Mouse (Mus musculus) CH12.LX (cell line): ENCODE results near the gene Hist1h1t. TPM values are rescaled to one million over a fixed set of nuclear protein-coding genes. Genes with fewer than 3 reads are reported as not detected.

Experiments
- DNase-seq: peaks from one replicate; pipeline ENCODE4 v3.0.0-alpha.2; 2013; ENCODE audit errors: extremely low read depth
- H3K27ac ChIP-seq: 2 replicates; pipeline ENCODE4 v1.5.1; 2012; ENCODE audit warnings: low read depth, mild to moderate bottlenecking, control low read depth, moderate library complexity; ENCODE audit not compliant: insufficient read depth
- H3K27me3 ChIP-seq: replicated peaks from 2 replicates; pipeline ENCODE3; 2012; ENCODE audit warnings: inconsistent platforms
- H3K36me3 ChIP-seq, 2 experiments: replicated peaks in 1 of 2; 2 replicates each; pipeline versions ENCODE3 to v1.6.1; 2012; ENCODE audit warnings: inconsistent platforms in 1 of 2, low read length in 1 of 2, mild to moderate bottlenecking in 1 of 2, mixed read lengths in 1 of 2, moderate library complexity in 1 of 2; ENCODE audit not compliant: control insufficient read depth in 1 of 2, insufficient read depth in 1 of 2
- H3K4me1 ChIP-seq, 2 experiments: 2 replicates each; pipeline ENCODE4 v1.6.1; 2012; ENCODE audit warnings: inconsistent platforms in 1 of 2, moderate library complexity in 1 of 2; ENCODE audit not compliant: insufficient read depth in 2 of 2, control insufficient read depth in 1 of 2
- H3K4me2 ChIP-seq: 2 replicates; pipeline ENCODE4 v1.6.1; 2012; ENCODE audit warnings: low read depth, mild to moderate bottlenecking, control low read depth; ENCODE audit not compliant: poor library complexity, insufficient read depth, severe bottlenecking
- H3K4me3 ChIP-seq, 3 experiments: fragments of 150-350 bp in 1 of 3; sonication (generic) in 1 of 3; replicated peaks in 1 of 3; 2 replicates each; pipeline versions ENCODE3 to v1.5.1; 2011 to 2012; ENCODE audit warnings: low read depth in 2 of 3, low read length in 2 of 3, mild to moderate bottlenecking in 2 of 3, moderate library complexity in 2 of 3, control low read depth in 1 of 3, improper control_type of control experiment in 1 of 3, inconsistent platforms in 1 of 3, mixed read lengths in 1 of 3; ENCODE audit not compliant: poor library complexity in 1 of 3
- H3K79me2 ChIP-seq: replicated peaks from 2 replicates; pipeline ENCODE4 v1.6.1; 2012; ENCODE audit warnings: mild to moderate bottlenecking, moderate library complexity; ENCODE audit not compliant: control insufficient read depth, poor library complexity, insufficient read depth, severe bottlenecking; ENCODE audit errors: extremely low read depth
- H3K9ac ChIP-seq: 2 replicates; pipeline ENCODE4 v1.6.1; 2012; ENCODE audit warnings: low read depth, mild to moderate bottlenecking, control low read depth, moderate library complexity; ENCODE audit not compliant: insufficient read depth
- H3K9me3 ChIP-seq: replicated peaks from 2 replicates; pipeline ENCODE3; 2012; ENCODE audit warnings: low read length, inconsistent platforms, mixed read lengths
- BHLHE40 ChIP-seq: IDR thresholded peaks from 2 replicates; pipeline ENCODE4 v1.6.1; 2011; ENCODE audit warnings: mild to moderate bottlenecking, low read depth, low read length, improper control_type of control experiment
- CHD2 ChIP-seq: IDR thresholded peaks from 2 replicates; pipeline ENCODE4 v1.6.1; 2011; ENCODE audit warnings: low read length, improper control_type of control experiment
- CTCF ChIP-seq, 2 experiments: IDR thresholded peaks in 1 of 2; conservative IDR thresholded peaks in 1 of 2; 2 replicates each; pipeline ENCODE4 v1.5.1; 2011 to 2012; ENCODE audit warnings: low read depth in 2 of 2, low read length in 2 of 2, improper control_type of control experiment in 1 of 2, inconsistent platforms in 1 of 2, mild to moderate bottlenecking in 1 of 2, moderate library complexity in 1 of 2
- E2F4 ChIP-seq: IDR thresholded peaks from 2 replicates; pipeline ENCODE4 v1.6.1; 2011; ENCODE audit warnings: low read depth, low read length, improper control_type of control experiment; ENCODE audit not compliant: insufficient replicate concordance
- ELF1 ChIP-seq: IDR thresholded peaks from 2 replicates; pipeline ENCODE4 v1.6.1; 2014; ENCODE audit warnings: low read depth, mild to moderate bottlenecking, inconsistent platforms, low read length, improper control_type of control experiment
- ETS1 ChIP-seq: conservative IDR thresholded peaks from 2 replicates; pipeline ENCODE4 v1.6.1; 2012; ENCODE audit warnings: low read depth, mild to moderate bottlenecking, inconsistent platforms, low read length, improper control_type of control experiment, moderate library complexity
- HCFC1 ChIP-seq: IDR thresholded peaks from 2 replicates; pipeline ENCODE4 v1.6.1; 2012; ENCODE audit warnings: low read depth, mild to moderate bottlenecking, inconsistent platforms, low read length, improper control_type of control experiment
- IRF4 ChIP-seq: IDR thresholded peaks from 2 replicates; pipeline ENCODE4 v1.6.1; 2014; ENCODE audit warnings: low read depth, mild to moderate bottlenecking, inconsistent platforms, low read length, improper control_type of control experiment
- JUN ChIP-seq: IDR thresholded peaks from 2 replicates; pipeline ENCODE4 v1.6.1; 2011; ENCODE audit warnings: low read depth, mild to moderate bottlenecking, low read length, improper control_type of control experiment, moderate library complexity; ENCODE audit not compliant: insufficient read depth
- JUND ChIP-seq: conservative IDR thresholded peaks from 2 replicates; pipeline ENCODE4 v1.6.1; 2011; ENCODE audit warnings: low read depth, low read length, improper control_type of control experiment
- KAT2A ChIP-seq: IDR thresholded peaks from 2 replicates; pipeline ENCODE4 v1.6.1; 2012; ENCODE audit warnings: low read length, improper control_type of control experiment, inconsistent platforms; ENCODE audit not compliant: insufficient replicate concordance
- MAX ChIP-seq: IDR thresholded peaks from 2 replicates; pipeline ENCODE4 v1.6.1; 2011; ENCODE audit warnings: low read length, improper control_type of control experiment
- MAZ ChIP-seq: IDR thresholded peaks from 2 replicates; pipeline ENCODE4 v1.6.1; 2012; ENCODE audit warnings: low read depth, mild to moderate bottlenecking, inconsistent platforms, low read length, improper control_type of control experiment, moderate library complexity
- MEF2A ChIP-seq: IDR thresholded peaks from 2 replicates; pipeline ENCODE4 v1.6.1; 2014; ENCODE audit warnings: low read depth, mild to moderate bottlenecking, inconsistent platforms, low read length, improper control_type of control experiment, borderline replicate concordance
- MXI1 ChIP-seq: IDR thresholded peaks from 2 replicates; pipeline ENCODE4 v1.6.1; 2011; ENCODE audit warnings: mild to moderate bottlenecking, low read depth, low read length, improper control_type of control experiment
- MYC ChIP-seq: IDR thresholded peaks from 2 replicates; pipeline ENCODE4 v1.6.1; 2011; ENCODE audit warnings: low read depth, mild to moderate bottlenecking, improper control_type of control experiment, low read length
- NELFE ChIP-seq: IDR thresholded peaks from 2 replicates; pipeline ENCODE4 v1.6.1; 2011; ENCODE audit warnings: low read depth, low read length, improper control_type of control experiment
- NRF1 ChIP-seq: IDR thresholded peaks from 2 replicates; pipeline ENCODE4 v1.6.1; 2014; ENCODE audit warnings: low read depth, mild to moderate bottlenecking, inconsistent platforms, low read length, improper control_type of control experiment, moderate library complexity
- PAX5 ChIP-seq: IDR thresholded peaks from 2 replicates; pipeline ENCODE4 v1.6.1; 2012; ENCODE audit warnings: low read length, inconsistent platforms, mixed read lengths
- POLR2A ChIP-seq: IDR thresholded peaks from 2 replicates; pipeline ENCODE4 v1.6.1; 2011; ENCODE audit warnings: low read depth, mild to moderate bottlenecking, improper control_type of control experiment, low read length
- POLR2AphosphoS2 ChIP-seq: IDR thresholded peaks from 2 replicates; pipeline ENCODE4 v1.6.1; 2011; ENCODE audit warnings: low read depth, low read length, improper control_type of control experiment
- RAD21 ChIP-seq: IDR thresholded peaks from 2 replicates; pipeline ENCODE4 v1.6.1; 2011; ENCODE audit warnings: low read depth, mild to moderate bottlenecking, low read length, improper control_type of control experiment, moderate library complexity
- SIN3A ChIP-seq: IDR thresholded peaks from 2 replicates; pipeline ENCODE4 v1.6.1; 2012; ENCODE audit warnings: low read length, improper control_type of control experiment, inconsistent platforms
- SMC3 ChIP-seq: IDR thresholded peaks from 2 replicates; pipeline ENCODE4 v1.6.1; 2011; ENCODE audit warnings: low read depth, low read length, improper control_type of control experiment
- TBP ChIP-seq: conservative IDR thresholded peaks from 2 replicates; pipeline ENCODE4 v1.6.1; 2011; ENCODE audit warnings: low read depth, low read length, improper control_type of control experiment
- TCF12 ChIP-seq: IDR thresholded peaks from 2 replicates; pipeline ENCODE4 v1.6.1; 2014; ENCODE audit warnings: low read depth, mild to moderate bottlenecking, inconsistent platforms, low read length, improper control_type of control experiment
- UBTF ChIP-seq: IDR thresholded peaks from 2 replicates; pipeline ENCODE4 v1.6.1; 2012; ENCODE audit warnings: low read depth, mild to moderate bottlenecking, inconsistent platforms, low read length, improper control_type of control experiment, moderate library complexity
- USF1 ChIP-seq: IDR thresholded peaks from 2 replicates; pipeline ENCODE4 v1.6.1; 2014; ENCODE audit warnings: low read depth, mild to moderate bottlenecking, inconsistent platforms, low read length, improper control_type of control experiment
- ZMIZ1 ChIP-seq: IDR thresholded peaks from 2 replicates; pipeline ENCODE4 v1.6.1; 2012; ENCODE audit warnings: low read depth, mild to moderate bottlenecking, inconsistent platforms, low read length, improper control_type of control experiment
- ZNF384 ChIP-seq: IDR thresholded peaks from 2 replicates; pipeline ENCODE4 v1.6.1; 2012; ENCODE audit warnings: low read depth, low read length, improper control_type of control experiment, inconsistent platforms
- dilution Hi-C: fragments of 300-500 bp; cut with MboI; formaldehyde crosslinking; loops from 2 replicates; pipeline ENCODE4 v1.14.3; 2020; ENCODE audit warnings: low sequenced_read_pairs; ENCODE audit not compliant: extremely low pct_unique_long_range_greater_than_20kb, extremely low pct_ligation_motif_present
- in situ Hi-C: fragments of 300-500 bp; cut with MboI; formaldehyde crosslinking; loops from 3 replicates; pipeline ENCODE4 v1.14.3; 2019; ENCODE audit warnings: low sequenced_read_pairs, low pct_ligation_motif_present, low pct_unique_long_range_greater_than_20kb, mixed read lengths
- polyA plus RNA-seq: library from polyadenylated mRNA; unstranded; fragments of >175 nt; gene quantifications from 2 replicates; pipeline ENCODE4 v1.2.1, GENCODE M21; 2012; ENCODE audit warnings: low read depth; ENCODE audit not compliant: insufficient read length
- total RNA-seq, 2 experiments: library from RNA; depleted of rRNA; stranded (reverse); fragments of 300-350 nt in 1 of 2; fragments of >200 nt in 1 of 2; gene quantifications; 2 replicates each; pipeline ENCODE4 v1.2.3; 2012 to 2014

The Hist1h1t gene
- total and polyA plus RNA-seq, 3 experiments, result 0.38 TPM; not detected in 2

DNA sequence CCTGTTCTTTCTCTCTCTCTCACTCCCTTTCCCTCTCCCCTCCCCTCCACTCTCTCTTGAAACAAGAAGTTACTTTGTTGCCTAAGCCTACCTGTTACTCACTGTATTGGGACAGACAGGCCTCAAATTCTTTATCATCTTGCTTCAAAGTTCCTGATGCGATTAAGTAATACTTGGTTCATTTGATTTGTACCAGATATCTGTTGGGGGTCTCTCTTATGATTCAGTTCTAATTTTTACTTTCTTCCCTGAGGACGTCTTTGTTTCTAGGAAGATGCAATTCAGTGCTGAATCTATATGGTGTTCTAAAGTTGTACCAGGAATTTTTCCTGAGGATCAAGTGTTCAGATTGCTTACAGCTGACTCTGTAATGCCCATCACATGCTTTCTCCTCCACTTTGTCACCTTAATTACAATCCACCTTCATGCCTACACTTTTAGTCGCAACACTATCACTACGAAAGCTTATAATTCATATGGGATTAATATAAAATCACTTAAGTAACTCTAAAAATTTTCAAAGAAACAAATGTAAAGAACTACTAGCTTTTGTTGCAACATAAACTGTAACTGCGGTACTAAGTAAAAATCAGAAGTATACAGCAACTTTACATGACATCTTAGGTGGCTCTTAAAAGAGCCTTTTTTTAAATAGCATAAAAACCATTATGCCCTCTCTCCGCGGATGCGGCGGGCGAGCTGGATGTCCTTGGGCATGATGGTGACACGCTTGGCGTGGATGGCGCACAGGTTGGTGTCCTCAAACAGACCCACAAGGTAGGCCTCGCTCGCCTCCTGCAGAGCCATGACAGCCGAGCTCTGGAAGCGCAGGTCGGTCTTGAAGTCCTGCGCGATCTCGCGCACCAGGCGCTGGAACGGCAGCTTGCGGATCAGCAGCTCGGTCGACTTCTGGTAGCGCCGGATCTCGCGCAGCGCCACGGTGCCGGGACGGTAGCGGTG, 49.1 kb downstream of the Hist1h1t start (continued):
- 0 out of 2 replicates have a peak, but pooled peaks have one; percentile 22 for TF ChIP-seq JUN
- no peak for TF ChIP-seq TCF12
- peak; percentile 82; the same call in 1 of the 2 replicates for TF ChIP-seq NELFE
- TF ChIP-seq ZNF384, result no peak
- 0 out of 2 replicates have a peak, but pooled peaks have one; percentile 94 for TF ChIP-seq UBTF
- TF ChIP-seq SMC3, result peak; percentile 8
- TF ChIP-seq USF1, result no peak
- TF ChIP-seq IRF4, result no peak
- TF ChIP-seq RAD21, result no peak
- no peak for TF ChIP-seq ELF1
- peak; percentile 39; the same call in 1 of the 2 replicates for TF ChIP-seq HCFC1

DNA sequence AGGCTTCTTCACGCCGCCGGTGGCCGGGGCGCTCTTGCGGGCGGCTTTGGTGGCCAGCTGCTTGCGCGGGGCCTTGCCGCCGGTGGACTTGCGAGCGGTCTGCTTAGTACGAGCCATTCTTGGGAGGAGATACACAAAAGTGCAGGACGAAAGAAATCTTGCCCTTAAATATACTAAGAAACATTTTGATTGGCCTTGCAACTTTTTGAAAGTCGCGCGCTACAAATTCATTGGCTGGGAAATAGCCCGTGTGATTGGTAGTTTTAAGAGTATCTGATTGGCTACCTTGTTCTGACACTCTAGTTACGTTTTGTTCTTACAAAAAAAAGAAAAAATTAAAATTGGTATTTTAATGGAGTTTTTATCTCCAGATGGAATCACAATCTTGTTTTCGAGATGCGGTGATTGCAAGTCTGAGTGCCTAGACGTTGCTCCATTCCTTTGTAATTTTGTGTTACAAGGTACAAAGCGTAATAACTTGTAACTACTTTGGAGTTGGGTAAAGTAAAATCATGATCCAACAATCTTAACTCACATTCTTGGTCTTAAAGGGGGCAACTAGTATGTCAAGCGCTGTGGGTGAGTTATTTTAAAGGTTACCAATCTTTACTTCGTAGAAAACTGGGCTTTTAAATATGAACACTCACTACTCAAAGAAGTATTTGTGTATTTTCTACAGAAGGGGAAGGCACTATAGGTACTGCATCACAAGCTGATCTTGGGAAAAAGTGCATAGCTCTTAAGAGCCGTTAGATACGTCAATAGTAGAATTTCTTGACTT, 50.0 kb downstream of the Hist1h1t start, which contains the start of gene Hist1h3c:
Gene Hist1h3c (minus strand): TSS at position 222 of the 781 bp plus-strand sequence.
- Histone ChIP-seq H3K4me2 (peak within 1 kb of the TSS; percentile 74; the same call in 1 of the 2 replicates), H3K36me3 (no peaks in the 10 kb centered on the region), H3K4me1 (peaks cover 3 to 45% of the 10 kb centered on the region in 2 experiments; a peak in 3 of 4 replicates), H3K9ac (peak within 1 kb of the TSS; percentile 99), H3K9me3 (no peaks in the 10 kb centered on the region), H3K79me2 (no peaks in the 10 kb centered on the region), H3K27ac (peak within 1 kb of the TSS; percentile 93), H3K27me3 (no peaks in the 10 kb centered on the region), H3K4me3 (peak within 1 kb of the TSS; percentile 13 to 49 (median 49))
- TF ChIP-seq ZNF384 (peak; percentile 91), CTCF (conservative IDR thresholded peaks at IDR 0.05 in 1 of 2, IDR thresholded peaks at IDR 0.05 in 1 of 2; ENCODE audit: low read depth in 2 of 2, low read length in 2 of 2) (no peak), HCFC1 (peak; percentile 65), SIN3A (peak; percentile 60; the same call in 1 of the 2 replicates), KAT2A (no peak), USF1 (no peak), ETS1 (no peak), E2F4 (peak; percentile 100), POLR2AphosphoS2 (peak; percentile 87; the same call in 1 of the 2 replicates), MEF2A (0 out of 2 replicates have a peak, but pooled peaks have one; percentile 19), PAX5 (no peak), TBP (peak; percentile 99), JUN (no peak), NRF1 (no peak), POLR2A (peak; percentile 96), NELFE (peak; percentile 99), CHD2 (peak; percentile 59; the same call in 1 of the 2 replicates), BHLHE40 (no peak), MYC (no peak), MAZ (no peak), TCF12 (peak; percentile 68), MXI1 (peak; percentile 47; the same call in 1 of the 2 replicates), ZMIZ1 (peak; percentile 99), JUND (no peak), ELF1 (no peak), MAX (no peak), UBTF (peak; percentile 91; the same call in 1 of the 2 replicates)
- in situ Hi-C loops, result no loop called here
- DNase-seq, result peak; percentile 95
- dilution Hi-C loops, result loop anchor here (10.0 kb wide), 1 partner anchor 51 kb away; the partner anchor contains the start of genes Hist1h1t and Hist1h4c
